Mouse (Mus musculus) stomach, embryonic 15.5 days (tissue): ENCODE data around the gene Tpo. TPM values are rescaled to one million over a fixed set of nuclear protein-coding genes. Genes with fewer than 3 reads are reported as not detected.

Experiments
- ATAC-seq: fragments of 200-750 bp; cut with Nextera tagmentation; 2 replicates; pipeline ENCODE4 v1.8.0; 2017; ENCODE audit warnings: low read depth, moderate number of reproducible peaks, moderate TSS enrichment; ENCODE audit not compliant: insufficient read depth, low FRiP score
- H3K27ac ChIP-seq: fragments of 300-500 bp; sonication (generic); 2 replicates; pipeline ENCODE4 v1.5.1; 2015; ENCODE audit warnings: mild to moderate bottlenecking, inconsistent platforms
- H3K27me3 ChIP-seq: fragments of 300-500 bp; sonication (generic); replicated peaks from 2 replicates; pipeline ENCODE4 v1.6.1; 2015; ENCODE audit warnings: inconsistent platforms
- H3K36me3 ChIP-seq: fragments of 300-500 bp; sonication (generic); 2 replicates; pipeline ENCODE4 v1.6.1; 2015; ENCODE audit warnings: inconsistent platforms
- H3K4me1 ChIP-seq: fragments of 300-500 bp; sonication (generic); 2 replicates; pipeline ENCODE4 v1.6.1; 2015; ENCODE audit warnings: inconsistent platforms
- H3K4me2 ChIP-seq: fragments of 300-500 bp; sonication (generic); 2 replicates; pipeline ENCODE4 v1.6.1; 2015; ENCODE audit warnings: mild to moderate bottlenecking, inconsistent platforms
- H3K4me3 ChIP-seq: fragments of 300-500 bp; sonication (generic); replicated peaks from 2 replicates; pipeline ENCODE4 v1.5.1; 2015; ENCODE audit warnings: inconsistent platforms
- H3K9ac ChIP-seq: fragments of 300-500 bp; sonication (generic); 2 replicates; pipeline ENCODE4 v1.6.1; 2015; ENCODE audit warnings: inconsistent platforms
- H3K9me3 ChIP-seq: fragments of 300-500 bp; sonication (generic); 2 replicates; pipeline ENCODE4 v1.6.1; 2016; ENCODE audit warnings: inconsistent platforms
- WGBS: fragments of 180-500 bp; shearing (Covaris S2); methylation state at CpG from one replicate; pipeline ENCODE4 v1.1.7; 2015; 5-methylcytosine and 5-hydroxymethylcytosine counted together
- polyA plus RNA-seq: library from polyadenylated mRNA; unstranded; fragments of >200 nt; fragmentation: Nextera tagmentation; extraction: Ambion mirVana; gene quantifications from 2 replicates; pipeline ENCODE4 v1.2.1, GENCODE M21; 2015

The Tpo gene
- polyA plus RNA-seq, 1 experiment from 2014 or later, result not detected

DNA sequence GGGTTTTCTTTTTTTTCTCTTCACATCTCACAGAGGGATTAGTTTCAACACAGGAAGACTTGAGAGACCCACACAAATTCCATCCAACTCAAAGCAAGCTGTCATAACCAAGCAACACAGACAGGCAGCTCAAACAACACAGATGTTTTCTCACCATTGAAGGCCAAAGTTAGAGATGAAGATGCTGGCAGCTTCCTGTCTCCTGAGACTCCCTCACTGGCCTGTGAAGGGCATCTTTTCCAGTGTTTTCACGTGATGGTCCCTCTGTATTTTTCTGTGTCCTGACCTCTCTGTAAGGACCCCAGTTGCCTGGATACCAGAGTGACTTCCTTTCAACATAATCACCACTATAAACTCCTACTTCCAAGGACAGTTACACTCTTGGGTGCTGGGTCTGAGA, 97.0 kb downstream of the Tpo start:
- H3K36me3 ChIP-seq, result no peaks in the 10 kb centered on the region
- no peak for ATAC-seq
- no peak overlapping the region for H3K9ac ChIP-seq
- no peaks in the 10 kb centered on the region for H3K27me3 ChIP-seq
- H3K27ac ChIP-seq, result no peak overlapping the region
- H3K4me3 ChIP-seq, result no peak overlapping the region
- no peak overlapping the region for H3K4me2 ChIP-seq
- H3K4me1 ChIP-seq, result peaks cover 5% of the 10 kb centered on the region
- H3K9me3 ChIP-seq, result no peaks in the 10 kb centered on the region
- WGBS, result 32% methylated on average over 1 of the region's 1 CpGs

DNA sequence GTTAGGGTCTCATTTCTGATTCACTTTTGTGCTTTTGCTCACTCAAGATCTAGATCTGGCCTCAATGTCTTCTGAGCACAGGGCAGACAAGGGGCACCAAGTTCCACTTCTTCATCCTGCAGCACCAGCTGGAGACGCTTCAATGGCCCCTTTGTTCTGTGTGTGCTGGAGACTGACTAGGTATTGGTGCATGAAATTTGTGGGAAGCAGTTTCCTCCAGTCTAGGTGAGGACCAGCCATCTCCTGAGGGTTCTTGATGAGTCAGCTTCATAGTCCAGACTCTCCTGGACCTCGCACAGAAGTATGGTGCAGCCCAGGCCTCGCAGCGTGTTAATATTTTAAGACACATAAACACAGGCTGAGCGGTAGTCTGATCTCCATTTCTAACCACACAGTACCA, 97.7 kb downstream of the Tpo start:
- no peaks in the 10 kb centered on the region for H3K9me3 ChIP-seq
- no peak overlapping the region for H3K9ac ChIP-seq
- peaks cover 2% of the 10 kb centered on the region; the same call in 1 of the 2 replicates for H3K4me1 ChIP-seq
- H3K36me3 ChIP-seq, result no peaks in the 10 kb centered on the region
- no peak overlapping the region for H3K4me2 ChIP-seq
- H3K4me3 ChIP-seq, result no peak overlapping the region
- WGBS, result 85% methylated on average over 5 of the region's 5 CpGs
- no peaks in the 10 kb centered on the region for H3K27me3 ChIP-seq
- no peak for ATAC-seq
- H3K27ac ChIP-seq, result no peak overlapping the region

DNA sequence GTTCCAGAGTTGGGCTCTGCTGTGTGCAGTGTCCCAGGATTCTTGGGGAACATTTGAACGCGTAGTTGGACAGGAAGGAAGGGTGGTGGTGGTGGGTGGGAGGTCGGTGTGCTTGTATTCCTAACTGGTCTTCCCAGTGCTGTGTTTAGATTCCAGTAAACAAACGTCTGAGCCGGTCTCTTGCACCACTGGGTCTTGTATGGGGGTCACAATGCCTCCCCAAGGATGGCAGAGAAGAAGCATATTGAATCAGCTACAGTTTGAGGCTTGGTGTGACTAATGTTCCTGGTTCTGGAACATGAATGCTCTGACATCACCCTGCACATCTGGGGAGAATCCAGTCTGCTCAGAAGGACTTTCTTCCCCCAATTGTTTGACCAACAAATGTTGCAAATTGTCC, 101.9 kb downstream of the Tpo start:
- Histone ChIP-seq H3K36me3 (no peaks in the 10 kb centered on the region), H3K4me1 (no peaks in the 10 kb centered on the region), H3K9me3 (no peaks in the 10 kb centered on the region), H3K9ac (no peak overlapping the region), H3K27ac (no peak overlapping the region), H3K4me2 (no peak overlapping the region), H3K27me3 (no peaks in the 10 kb centered on the region), H3K4me3 (no peak overlapping the region)
- 54% methylated on average over 5 of the region's 5 CpGs for WGBS
- ATAC-seq, result no peak

DNA sequence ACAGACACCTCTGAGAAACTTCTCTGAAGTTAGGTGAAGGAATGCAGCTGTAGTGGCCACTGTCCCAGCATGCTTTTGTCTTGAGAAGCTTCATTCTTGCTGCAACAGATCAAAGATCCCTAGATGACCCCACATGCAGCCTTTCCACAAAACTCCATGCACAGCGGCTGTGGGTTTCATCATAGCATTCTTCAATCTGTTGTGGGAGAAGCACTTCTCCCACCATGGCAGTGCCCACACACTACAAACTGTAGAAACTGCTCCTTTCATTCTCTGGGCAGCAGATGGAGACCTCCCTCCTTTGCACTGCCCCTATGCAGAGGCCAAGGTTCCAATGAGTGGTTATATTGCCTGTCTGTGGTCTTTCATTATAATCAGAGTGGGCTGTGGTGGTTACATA, 103.3 kb downstream of the Tpo start:
- H3K27me3 ChIP-seq, result no peaks in the 10 kb centered on the region
- no peak overlapping the region for H3K4me3 ChIP-seq
- no peak overlapping the region for H3K4me2 ChIP-seq
- ATAC-seq, result no peak
- H3K36me3 ChIP-seq, result no peaks in the 10 kb centered on the region
- WGBS, result 97% methylated on average over 1 of the region's 1 CpGs
- H3K9me3 ChIP-seq, result no peaks in the 10 kb centered on the region
- H3K9ac ChIP-seq, result no peak overlapping the region
- H3K27ac ChIP-seq, result no peak overlapping the region
- no peaks in the 10 kb centered on the region for H3K4me1 ChIP-seq

DNA sequence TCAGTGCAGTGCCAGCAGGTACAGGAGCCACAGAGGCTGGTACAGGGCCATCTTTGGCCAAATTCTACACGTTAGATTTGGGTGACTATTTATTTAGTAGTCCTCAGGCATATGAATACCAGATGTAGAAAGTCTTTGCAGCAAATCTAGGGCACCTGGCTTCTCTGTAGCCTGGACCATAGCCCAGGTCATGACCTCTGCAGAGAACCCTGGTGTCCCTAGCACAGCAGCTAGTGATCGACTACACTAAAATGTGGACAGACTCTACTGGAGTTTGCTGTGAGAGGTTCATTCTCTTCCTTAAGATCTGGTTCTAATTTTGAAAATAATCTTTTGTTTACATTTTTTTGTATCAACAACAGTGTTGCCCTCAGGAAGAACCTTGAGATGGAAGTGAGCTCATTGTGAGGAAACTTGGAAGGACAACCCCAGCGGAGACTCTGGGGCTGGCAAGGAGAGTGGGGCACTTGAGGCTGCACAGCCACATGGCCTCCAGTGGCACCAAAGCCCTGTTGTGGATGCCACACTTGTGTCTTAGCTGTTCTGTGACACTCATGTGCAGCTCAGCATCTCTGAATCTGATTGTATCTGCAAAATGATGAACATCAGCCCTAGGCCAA, 104.6 kb downstream of the Tpo start:
- Histone ChIP-seq H3K27ac (no peak overlapping the region), H3K36me3 (no peaks in the 10 kb centered on the region), H3K4me2 (no peak overlapping the region), H3K9ac (no peak overlapping the region), H3K4me3 (no peak overlapping the region), H3K9me3 (no peaks in the 10 kb centered on the region), H3K27me3 (no peaks in the 10 kb centered on the region), H3K4me1 (no peaks in the 10 kb centered on the region)
- ATAC-seq, result no peak
- WGBS, result 71% methylated on average over 3 of the region's 3 CpGs

DNA sequence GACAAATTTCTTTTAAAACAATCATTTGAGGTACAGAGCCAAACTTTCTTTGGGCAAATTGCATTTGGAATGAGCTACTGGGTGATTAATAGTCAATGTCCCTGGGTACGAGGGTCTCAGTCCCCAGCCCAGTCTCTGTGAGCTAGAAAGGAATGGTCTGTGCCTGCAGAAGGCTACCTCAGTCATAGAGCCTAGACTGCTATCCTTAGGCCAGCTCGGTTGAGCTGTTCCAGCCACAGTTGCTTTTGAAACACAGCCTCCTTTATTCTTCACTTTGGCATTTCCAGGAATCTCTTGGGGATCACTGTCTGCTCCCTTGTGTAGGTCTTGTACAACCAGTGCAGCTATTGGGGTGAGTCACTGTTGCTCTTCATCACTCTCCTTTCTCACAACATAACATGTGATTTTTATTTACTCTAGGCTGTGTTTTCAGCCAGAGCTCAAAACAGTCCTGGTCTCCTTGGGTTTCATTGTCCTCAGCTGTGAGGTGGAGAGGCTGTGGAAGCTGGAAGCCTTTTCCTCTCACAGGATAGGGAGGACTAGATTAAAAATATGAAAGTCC, 108.1 kb downstream of the Tpo start:
- no peaks in the 10 kb centered on the region for H3K36me3 ChIP-seq
- 61% methylated on average over 2 of the region's 2 CpGs for WGBS
- ATAC-seq, result no peak

DNA sequence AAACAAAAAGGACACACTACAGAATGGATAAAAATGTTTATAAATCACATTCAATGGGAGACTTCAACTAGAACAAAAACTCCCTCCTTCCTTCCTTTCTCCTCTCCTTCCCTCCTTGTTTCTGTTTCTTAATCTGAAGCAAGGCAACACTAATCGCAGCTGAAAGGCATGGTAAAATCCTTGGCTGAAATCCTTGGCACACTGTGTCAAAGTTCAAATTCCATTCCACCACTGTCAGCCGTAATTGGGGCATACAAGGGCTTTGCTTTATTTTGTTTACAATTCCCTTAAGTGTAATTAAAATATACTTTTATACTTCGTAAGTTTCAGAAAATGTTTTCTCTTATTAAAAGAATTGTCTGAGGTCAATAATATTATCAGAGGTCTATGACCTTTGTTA, 108.9 kb downstream of the Tpo start:
- Histone ChIP-seq H3K27me3 (no peaks in the 10 kb centered on the region), H3K9ac (no peak overlapping the region), H3K36me3 (no peaks in the 10 kb centered on the region), H3K9me3 (no peaks in the 10 kb centered on the region), H3K4me3 (no peak overlapping the region), H3K4me1 (no peaks in the 10 kb centered on the region), H3K27ac (no peak overlapping the region), H3K4me2 (no peak overlapping the region)
- 27% methylated on average over 3 of the region's 3 CpGs for WGBS
- ATAC-seq, result no peak

More for the DNA sequence above, 108.1 kb downstream of the Tpo start:
- Histone ChIP-seq H3K9me3 (no peaks in the 10 kb centered on the region), H3K9ac (no peak overlapping the region), H3K27me3 (no peaks in the 10 kb centered on the region), H3K4me3 (no peak overlapping the region), H3K4me1 (no peaks in the 10 kb centered on the region), H3K27ac (no peak overlapping the region), H3K4me2 (no peak overlapping the region)

DNA sequence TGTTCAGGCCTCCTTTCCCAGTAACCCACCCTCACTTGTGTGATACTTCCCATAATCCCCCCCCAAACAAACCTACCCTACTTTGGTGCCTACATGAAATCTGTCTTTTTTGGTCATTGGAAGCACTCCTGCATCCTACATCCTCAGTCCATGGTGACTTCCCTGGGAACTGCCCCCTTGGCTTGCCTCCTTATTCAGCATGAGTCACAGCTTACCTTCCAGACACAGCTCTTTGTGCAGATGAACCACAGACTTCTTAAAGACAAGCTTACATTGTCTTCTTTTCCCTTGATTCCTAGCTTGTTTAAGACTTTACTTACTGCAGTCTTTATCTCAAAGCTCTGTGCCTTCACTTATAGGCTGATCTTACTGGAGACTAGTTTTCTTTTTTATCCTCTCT, 112.0 kb downstream of the Tpo start:
- Histone ChIP-seq H3K4me2 (no peak overlapping the region), H3K9ac (no peak overlapping the region), H3K27me3 (no peaks in the 10 kb centered on the region), H3K27ac (no peak overlapping the region), H3K9me3 (no peaks in the 10 kb centered on the region), H3K4me1 (no peaks in the 10 kb centered on the region), H3K36me3 (peaks cover 8% of the 10 kb centered on the region; the same call in 1 of the 2 replicates), H3K4me3 (no peak overlapping the region)
- ATAC-seq, result no peak

DNA sequence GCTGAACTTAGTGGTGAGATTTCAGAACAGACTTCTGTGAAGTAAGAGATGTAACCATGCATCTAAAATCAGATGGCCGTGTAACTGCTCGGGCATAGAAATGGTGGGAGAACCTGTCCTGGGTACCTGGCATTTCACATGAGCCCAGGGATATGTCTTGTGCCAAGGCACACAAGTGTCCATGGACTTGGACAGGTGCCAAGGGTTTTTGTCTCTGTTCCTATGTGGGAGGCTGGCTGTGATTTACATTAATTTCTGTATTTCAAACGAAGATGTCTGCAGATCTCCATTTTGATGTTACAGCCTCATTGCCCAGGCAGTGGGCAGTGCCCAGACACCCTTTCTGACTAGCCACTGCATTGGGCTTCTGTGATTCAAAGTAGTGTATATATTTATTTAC, 115.3 kb downstream of the Tpo start:
- Histone ChIP-seq H3K4me2 (no peak overlapping the region), H3K9me3 (no peaks in the 10 kb centered on the region), H3K4me1 (no peaks in the 10 kb centered on the region), H3K27me3 (no peaks in the 10 kb centered on the region), H3K27ac (no peak overlapping the region), H3K36me3 (peaks cover 22% of the 10 kb centered on the region), H3K4me3 (no peak overlapping the region), H3K9ac (no peak overlapping the region)
- WGBS, result 81% methylated on average over 3 of the region's 3 CpGs
- ATAC-seq, result no peak

DNA sequence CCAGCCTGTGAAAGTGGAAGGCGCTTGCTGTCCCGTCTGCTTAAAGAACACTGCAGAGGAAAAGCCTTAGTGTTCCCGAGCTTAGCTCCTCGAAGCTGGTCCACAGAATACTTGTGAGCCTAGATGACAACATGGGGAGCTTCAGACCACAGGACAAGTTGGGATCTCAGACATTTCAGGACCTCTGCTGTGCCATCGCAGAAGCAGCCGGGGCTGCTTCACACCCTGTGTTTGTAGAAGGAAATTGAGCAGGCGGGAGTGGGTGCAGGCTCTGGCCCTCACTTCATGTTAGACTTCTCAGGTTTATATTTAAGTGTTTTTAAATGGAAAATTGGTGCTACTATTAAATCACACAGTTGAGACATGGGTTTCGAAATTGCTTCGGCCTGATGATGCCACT, 116.9 kb downstream of the Tpo start:
- Histone ChIP-seq H3K4me2 (no peak overlapping the region), H3K36me3 (peaks cover 28% of the 10 kb centered on the region), H3K27me3 (no peaks in the 10 kb centered on the region), H3K9ac (no peak overlapping the region), H3K9me3 (no peaks in the 10 kb centered on the region), H3K4me1 (no peaks in the 10 kb centered on the region), H3K27ac (no peak overlapping the region), H3K4me3 (no peak overlapping the region)
- WGBS, result 92% methylated on average over 9 of the region's 9 CpGs
- no peak for ATAC-seq

DNA sequence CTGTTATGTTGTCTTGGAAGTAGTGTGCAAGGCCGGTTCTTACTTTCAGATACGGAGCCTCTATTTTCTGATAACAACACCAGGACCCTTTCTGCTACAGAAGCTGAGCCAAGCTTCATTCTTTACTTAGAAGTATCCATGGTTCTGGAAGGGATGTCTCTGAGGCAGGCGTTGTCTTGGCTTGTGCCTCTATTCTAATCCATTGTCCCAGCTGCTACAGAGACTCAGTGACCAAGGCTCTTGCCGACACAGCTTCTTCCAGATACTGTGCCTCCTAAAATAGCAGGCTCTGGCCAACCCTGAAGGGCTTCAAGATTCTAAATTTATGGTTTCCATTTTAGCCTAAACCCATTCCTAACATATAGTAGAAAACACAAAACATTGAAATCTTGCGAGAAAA, 123.7 kb downstream of the Tpo start:
- ATAC-seq, result no peak
- peaks cover 42% of the 10 kb centered on the region for H3K36me3 ChIP-seq

DNA sequence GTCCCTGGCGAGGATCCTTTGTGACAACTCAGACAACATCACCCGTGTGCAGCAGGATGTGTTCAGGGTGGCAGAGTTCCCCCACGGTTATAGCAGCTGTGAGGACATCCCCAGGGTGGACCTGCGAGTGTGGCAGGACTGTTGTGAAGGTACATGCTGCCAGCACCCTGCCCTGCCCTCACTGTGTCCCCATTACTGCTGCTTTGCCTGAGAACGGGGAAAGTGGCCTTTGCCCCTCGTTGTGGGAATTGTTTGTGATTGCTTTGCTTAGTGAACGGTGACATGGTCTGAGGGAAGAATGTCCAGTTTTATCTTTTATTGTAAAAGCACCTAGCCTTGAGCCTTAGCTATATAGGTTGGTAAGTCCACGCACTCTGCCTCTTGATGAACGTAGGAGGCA, 125.8 kb downstream of the Tpo start:
- no peak overlapping the region for H3K4me2 ChIP-seq
- no peaks in the 10 kb centered on the region for H3K4me1 ChIP-seq
- no peaks in the 10 kb centered on the region for H3K9me3 ChIP-seq
- no peak overlapping the region for H3K27ac ChIP-seq
- H3K36me3 ChIP-seq, result peaks cover 49% of the 10 kb centered on the region
- no peak for ATAC-seq
- no peaks in the 10 kb centered on the region for H3K27me3 ChIP-seq
- H3K9ac ChIP-seq, result no peak overlapping the region
- WGBS, result 81% methylated on average over 9 of the region's 9 CpGs
- H3K4me3 ChIP-seq, result no peak overlapping the region

More for the DNA sequence above, 123.7 kb downstream of the Tpo start:
- Histone ChIP-seq H3K4me1 (no peaks in the 10 kb centered on the region), H3K27me3 (no peaks in the 10 kb centered on the region), H3K9ac (no peak overlapping the region), H3K4me2 (no peak overlapping the region), H3K4me3 (no peak overlapping the region), H3K27ac (no peak overlapping the region), H3K9me3 (no peaks in the 10 kb centered on the region)
- 83% methylated on average over 5 of the region's 5 CpGs for WGBS
